Mouse (Mus musculus) E14TG2a.4 (cell line): Measurements from ENCODE around the gene Tnip2.

ENCODE experiments used
- CTCF ChIP-seq: conservative IDR thresholded peaks from 2 replicates; pipeline ENCODE4 v1.5.1; 2014; ENCODE audit warnings: low read length
- NANOG ChIP-seq: IDR thresholded peaks from 2 replicates; pipeline ENCODE4 v1.6.1; 2014; ENCODE audit warnings: borderline replicate concordance, low read length, mixed read lengths

DNA sequence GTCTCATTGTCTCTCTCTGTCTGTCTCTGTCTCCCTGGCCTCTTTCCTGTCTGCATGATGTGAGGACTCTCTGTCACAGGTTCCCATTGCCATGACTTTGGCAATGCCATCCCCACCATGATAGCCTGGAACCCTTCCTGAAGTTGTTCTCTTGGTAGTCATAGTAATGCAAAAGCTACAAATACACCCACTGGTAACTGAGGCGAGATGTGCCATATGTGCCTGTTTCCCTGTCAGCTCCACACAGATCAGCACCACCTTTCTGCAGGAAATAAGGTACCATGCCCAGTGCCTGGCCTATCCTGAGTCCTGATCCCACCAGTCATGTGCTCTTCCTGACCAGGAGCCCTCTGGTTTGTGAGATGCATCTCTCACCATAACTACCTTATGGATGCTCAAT is 11.4 kb downstream of the Tnip2 start:
- TF ChIP-seq CTCF (no peak), NANOG (no peak)
